Mouse (Mus musculus): Measurements from ENCODE around the gene Ccdc14. TPM values are rescaled to one million over a fixed set of nuclear protein-coding genes. Genes with fewer than 3 reads are reported as not detected.

Gene Ccdc14
- polyA plus RNA-seq, 2 experiments, result 6.4 to 9.1 TPM

- ATAC-seq (ENCODE audit: low FRiP score, low read depth), result no peak
- WGBS, result 83% methylated on average over 4 of the region's 4 CpGs
These were observed 82.1 kb downstream of the Ccdc14 start for GRCm38 (mm10) chr16:34772445-34773032.

More at GRCm38 (mm10) chr16:34772445-34773032, 82.1 kb downstream of the Ccdc14 start:
- no peak overlapping the region for H3K9ac ChIP-seq (ENCODE audit: low read depth, low read length, severe bottlenecking)
- no peak overlapping the region for H3K4me3 ChIP-seq (replicated peaks; ENCODE audit: low read length)
- H3K4me2 ChIP-seq (replicated peaks; ENCODE audit: low read depth, low read length, severe bottlenecking), result no peak overlapping the region
- no peaks in the 10 kb centered on the region for H3K27me3 ChIP-seq (ENCODE audit: control insufficient read depth, insufficient read depth, low read length)
- H3K4me1 ChIP-seq (ENCODE audit: control insufficient read depth, insufficient read depth, low read length), result no peaks in the 10 kb centered on the region
- no peak for DNase-seq (ENCODE audit: low spot score)
- H3K36me3 ChIP-seq (ENCODE audit: control insufficient read depth, insufficient read depth, low read length), result no peaks in the 10 kb centered on the region
- H3K27ac ChIP-seq (replicated peaks; ENCODE audit: low read depth, low read length), result no peak overlapping the region
- no peak for TF ChIP-seq POLR2A (IDR thresholded peaks at IDR 0.05; ENCODE audit: borderline replicate concordance, extremely low read depth, insufficient read depth, insufficient read length)
- no peaks in the 10 kb centered on the region for H3K9me3 ChIP-seq (ENCODE audit: control insufficient read depth, low read length)

Other genes starting within 250 kb of the Ccdc14 start
- 11.7 and 12.2 TPM in 2 replicates for gene Kalrn, start 117.1 kb upstream of the Ccdc14 start, polyA plus RNA-seq (2012; rRNA removed)
- gene Kalrn, start 117.1 kb upstream of the Ccdc14 start, polyA plus RNA-seq (2014; fragmentation: Nextera tagmentation; extraction: Ambion mirVana), result 8.8 and 10.9 TPM in 2 replicates
- not detected in 2 replicates for gene Ropn1, start 40.7 kb upstream of the Ccdc14 start, polyA plus RNA-seq (2012; rRNA removed)
- gene Ropn1, start 40.7 kb upstream of the Ccdc14 start, polyA plus RNA-seq (2014; fragmentation: Nextera tagmentation; extraction: Ambion mirVana), result not detected in 2 replicates
- 17.0 and 18.4 TPM in 2 replicates for gene Mylk, start 54.6 kb downstream of the Ccdc14 start, polyA plus RNA-seq (2012; rRNA removed)
- gene Mylk, start 54.6 kb downstream of the Ccdc14 start, polyA plus RNA-seq (2014; fragmentation: Nextera tagmentation; extraction: Ambion mirVana), result 12.2 and 14.9 TPM in 2 replicates

All from limb, embryonic 14.5 days (tissue).